Mouse (Mus musculus): ENCODE results near the gene Duxf3. TPM values are rescaled to one million over a fixed set of nuclear protein-coding genes. Genes with fewer than 3 reads are reported as not detected.

The Duxf3 gene
- 0.77 TPM for polyA plus RNA-seq (2017; shearing (Covaris generic))

GRCm38 (mm10) chr10:58232641-58232969 lies at the start of gene Duxf3:
TSS of gene Duxf3 (minus strand) at chr10:58232675.

GRCm38 (mm10) chr10:58255213-58255892 lies 22.9 kb upstream of the Duxf3 start, which contains the start of gene Gcc2:
TSS of gene Gcc2 (plus strand) at chr10:58255497.

GRCm38 (mm10) chr10:58236613-58237012 lies 4.1 kb upstream of the Duxf3 start, which contains the start of gene Gm4981:
TSS of gene Gm4981 (minus strand) at chr10:58236701.

GRCm38 (mm10) chr10:58224827-58225785 lies 7.4 kb downstream of the Duxf3 start, which contains the start of gene AW822073:
TSS of gene AW822073 (minus strand) at chr10:58224930.

Other genes starting within 250 kb of the Duxf3 start
- gene AW822073, start 7.7 kb downstream of the Duxf3 start, polyA plus RNA-seq (2017; shearing (Covaris generic)): 0.43 TPM
- not detected for gene Gm4981, start 4.0 kb upstream of the Duxf3 start, polyA plus RNA-seq (2017; shearing (Covaris generic))
- 72.2 TPM for gene Gcc2, start 22.8 kb upstream of the Duxf3 start, polyA plus RNA-seq (2017; shearing (Covaris generic))
- gene Lims1, start 90.8 kb upstream of the Duxf3 start, polyA plus RNA-seq (2017; shearing (Covaris generic)): 80.1 TPM
- 52.9 TPM for gene Ranbp2, start 214.2 kb upstream of the Duxf3 start, polyA plus RNA-seq (2017; shearing (Covaris generic))

All from CD4-positive, CD25-positive, alpha-beta regulatory T cell (primary cell).